Mouse (Mus musculus) kidney, adult 2 months (tissue): ENCODE measurements around the gene Tcf23. TPM values are rescaled to one million over a fixed set of nuclear protein-coding genes. Genes with fewer than 3 reads are reported as not detected.

ENCODE experiments used
- DNase-seq: peaks from one replicate; pipeline ENCODE4 v3.0.0; 2021
- H3K27ac ChIP-seq: fragments of 200-500 bp; 2 replicates; pipeline ENCODE4 v1.5.1; 2012; ENCODE audit warnings: low read depth, low read length, control low read depth, inconsistent platforms; ENCODE audit not compliant: insufficient read depth
- H3K27me3 ChIP-seq: fragments of 200-500 bp; replicated peaks from 2 replicates; pipeline ENCODE4 v1.6.1; 2012; ENCODE audit warnings: mild to moderate bottlenecking, moderate library complexity, low read length, inconsistent platforms; ENCODE audit not compliant: control insufficient read depth, insufficient read depth
- H3K36me3 ChIP-seq: fragments of 200-500 bp; 2 replicates; pipeline ENCODE4 v1.6.1; 2012; ENCODE audit warnings: mild to moderate bottlenecking, moderate library complexity, low read length, inconsistent platforms; ENCODE audit not compliant: control insufficient read depth, insufficient read depth
- H3K4me1 ChIP-seq: fragments of 200-500 bp; 2 replicates; pipeline ENCODE4 v1.6.1; 2011; ENCODE audit warnings: low read length; ENCODE audit not compliant: control insufficient read depth, insufficient read depth
- H3K4me3 ChIP-seq: fragments of 200-500 bp; 2 replicates; pipeline ENCODE4 v1.5.1; 2011; ENCODE audit warnings: mild to moderate bottlenecking, low read depth, low read length, control low read depth; ENCODE audit not compliant: insufficient read depth
- CTCF ChIP-seq: fragments of 200-500 bp; conservative IDR thresholded peaks from 2 replicates; pipeline ENCODE4 v1.5.1; 2011; ENCODE audit warnings: low read depth, mild to moderate bottlenecking, control low read depth, low read length, moderate library complexity, mixed read lengths; ENCODE audit not compliant: insufficient read depth, insufficient read length
- POLR2A ChIP-seq: fragments of 200-500 bp; IDR thresholded peaks from one replicate; pipeline ENCODE4 v1.6.1; 2011; ENCODE audit warnings: low read depth, low read length, control low read depth
- WGBS: fragments of 180-500 bp; shearing (Covaris S2); methylation state at CpG from one replicate; pipeline ENCODE4 v1.1.7; 2018; 5-methylcytosine and 5-hydroxymethylcytosine counted together
- polyA plus RNA-seq: library from polyadenylated mRNA; depleted of rRNA; stranded (reverse); fragments of >200 nt; gene quantifications from 2 replicates; pipeline ENCODE4 v1.2.3, GENCODE M21; 2012

Tcf23 gene
- polyA plus RNA-seq, 1 experiment: 0.16 TPM

DNA sequence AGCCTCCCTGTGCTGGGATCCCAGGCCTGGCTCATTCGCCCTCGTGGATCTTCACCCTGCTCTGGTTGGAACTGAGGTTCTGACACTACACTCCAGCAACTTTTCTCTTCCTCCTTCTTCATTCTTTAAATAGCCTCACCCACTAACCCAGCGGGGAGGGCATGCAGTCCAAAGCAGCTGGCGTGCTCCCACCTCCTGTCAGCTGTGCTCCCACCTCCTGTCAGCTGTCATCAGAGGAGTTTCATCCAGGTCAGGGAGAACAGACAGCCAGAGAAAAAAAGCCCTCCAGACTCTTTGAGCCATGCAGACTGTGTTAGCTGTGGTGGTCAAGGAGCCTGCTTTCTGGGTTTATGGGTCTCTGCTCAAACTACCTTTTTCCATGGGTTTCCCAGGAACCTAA, 37.1 kb upstream of the Tcf23 start:
- Histone ChIP-seq H3K27ac (no peak overlapping the region), H3K4me3 (no peak overlapping the region), H3K27me3 (no peaks in the 10 kb centered on the region), H3K36me3 (no peaks in the 10 kb centered on the region), H3K4me1 (peaks cover 7% of the 10 kb centered on the region; the same call in 1 of the 2 replicates)
- DNase-seq: no peak
- TF ChIP-seq CTCF (no peak), POLR2A (no peak)
- 83% methylated on average over 4 of the region's 4 CpGs for WGBS

DNA sequence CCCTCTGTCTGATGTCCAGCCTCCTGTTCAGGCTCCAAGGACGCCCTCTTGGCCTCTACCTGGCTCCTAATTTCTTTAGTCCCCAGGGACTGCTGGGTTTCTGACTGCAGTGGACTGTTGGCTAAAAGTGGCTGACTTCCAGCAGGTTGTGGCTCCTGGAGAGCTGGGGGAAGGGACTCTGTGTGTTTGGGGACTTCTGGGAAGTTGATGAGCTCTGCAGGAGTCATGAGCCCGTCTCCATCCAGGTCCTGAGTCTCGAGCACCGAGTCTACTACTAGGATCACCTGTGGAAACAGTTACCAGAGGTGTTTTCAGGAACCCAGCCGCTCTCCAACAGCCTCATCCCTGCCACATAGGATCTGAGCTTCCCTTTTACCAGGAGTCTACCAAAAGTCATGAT, 34.8 kb upstream of the Tcf23 start:
- Histone ChIP-seq H3K27me3 (no peaks in the 10 kb centered on the region), H3K36me3 (no peaks in the 10 kb centered on the region), H3K27ac (no peak overlapping the region), H3K4me1 (no peaks in the 10 kb centered on the region), H3K4me3 (no peak overlapping the region)
- TF ChIP-seq CTCF (no peak), POLR2A (no peak)
- no peak for DNase-seq
- WGBS: 69% methylated on average over 5 of the region's 5 CpGs

- no peaks in the 10 kb centered on the region for H3K36me3 ChIP-seq
- WGBS: 89% methylated on average over 5 of the region's 5 CpGs
- H3K27ac ChIP-seq: no peak overlapping the region
- no peak for DNase-seq
- TF ChIP-seq POLR2A: no peak
- H3K27me3 ChIP-seq: no peaks in the 10 kb centered on the region
- no peak overlapping the region for H3K4me3 ChIP-seq
- no peaks in the 10 kb centered on the region for H3K4me1 ChIP-seq
These were observed 33.6 kb upstream of the Tcf23 start for GRCm38 (mm10) chr5:30934725-30935461.

GRCm38 (mm10) chr5:30943004-30943403, 25.5 kb upstream of the Tcf23 start:
- peak; percentile 75 for DNase-seq
- Histone ChIP-seq H3K27ac (no peak overlapping the region), H3K36me3 (no peaks in the 10 kb centered on the region), H3K4me1 (peaks cover 3% of the 10 kb centered on the region), H3K27me3 (no peaks in the 10 kb centered on the region), H3K4me3 (no peak overlapping the region)
- TF ChIP-seq CTCF: peak; percentile 69
- TF ChIP-seq POLR2A: no peak
- WGBS: 84% methylated on average over 2 of the region's 2 CpGs

GRCm38 (mm10) chr5:30944344-30944743, 24.1 kb upstream of the Tcf23 start:
- peaks cover 9% of the 10 kb centered on the region for H3K4me1 ChIP-seq
- TF ChIP-seq CTCF: no peak
- TF ChIP-seq POLR2A: no peak
- 71% methylated on average over 6 of the region's 6 CpGs for WGBS
- peak; percentile 78 for DNase-seq
- H3K4me3 ChIP-seq: peak overlapping the region; percentile 63
- H3K36me3 ChIP-seq: no peaks in the 10 kb centered on the region
- peak overlapping the region; percentile 96 for H3K27ac ChIP-seq
- H3K27me3 ChIP-seq: no peaks in the 10 kb centered on the region

GRCm38 (mm10) chr5:30944956-30945781, 23.3 kb upstream of the Tcf23 start, which contains the start of gene Cgref1:
Cgref1 (minus strand) TSS chr5:30945591.
- no peaks in the 10 kb centered on the region for H3K27me3 ChIP-seq
- peak within 1 kb of the TSS; percentile 96 for H3K27ac ChIP-seq
- no peaks in the 10 kb centered on the region for H3K36me3 ChIP-seq
- H3K4me3 ChIP-seq: peak within 1 kb of the TSS; percentile 63
- peak; percentile 51 for TF ChIP-seq CTCF
- no peak for TF ChIP-seq POLR2A
- WGBS: 8% methylated on average over 44 of the region's 44 CpGs
- DNase-seq: peak; percentile 87
- H3K4me1 ChIP-seq: peaks cover 11% of the 10 kb centered on the region

GRCm38 (mm10) chr5:30948620-30949019, 19.8 kb upstream of the Tcf23 start:
- WGBS: 61% methylated on average over 5 of the region's 5 CpGs
- Histone ChIP-seq H3K4me1 (peaks cover 18% of the 10 kb centered on the region), H3K36me3 (no peaks in the 10 kb centered on the region), H3K4me3 (no peak overlapping the region), H3K27me3 (no peaks in the 10 kb centered on the region), H3K27ac (peak overlapping the region; percentile 88)
- no peak for TF ChIP-seq POLR2A
- TF ChIP-seq CTCF: no peak
- peak; percentile 84 for DNase-seq
